Mouse (Mus musculus) CD4-positive helper T cell, adult 2 months (primary cell): ENCODE data around the gene Ly86.

Experiments used
- DNase-seq: peaks from one replicate; pipeline ENCODE4 v3.0.0-alpha.2; 2012; ENCODE audit warnings: low read depth, missing footprints, low spot score

The Ly86 gene

GRCm38 (mm10) chr13:37344909-37345772 is at the start of gene Ly86:
Gene Ly86, plus strand, starts transcription at chr13:37345208.
- DNase-seq = no peak

GRCm38 (mm10) chr13:37297886-37298285 is 47.1 kb upstream of the Ly86 start:
- DNase-seq = no peak

GRCm38 (mm10) chr13:37298856-37299255 is 46.2 kb upstream of the Ly86 start:
- DNase-seq = no peak

- no peak for DNase-seq
These were observed 42.1 kb upstream of the Ly86 start for GRCm38 (mm10) chr13:37302877-37303276.

GRCm38 (mm10) chr13:37308006-37308405 is 37.0 kb upstream of the Ly86 start:
- DNase-seq = peak; percentile 37

- no peak for DNase-seq
These were observed 35.7 kb upstream of the Ly86 start for GRCm38 (mm10) chr13:37309296-37309695.

GRCm38 (mm10) chr13:37310331-37310730 is 34.7 kb upstream of the Ly86 start:
- DNase-seq = peak; percentile 13

- DNase-seq = peak; percentile 10
These were observed 33.3 kb upstream of the Ly86 start for GRCm38 (mm10) chr13:37311555-37312221.

- peak; percentile 76 for DNase-seq
These were observed 32.6 kb upstream of the Ly86 start for GRCm38 (mm10) chr13:37312222-37312928.

- DNase-seq = no peak
These were observed 32.1 kb upstream of the Ly86 start for GRCm38 (mm10) chr13:37312951-37313350.

- DNase-seq = peak; percentile 69
These were observed 19.5 kb upstream of the Ly86 start for GRCm38 (mm10) chr13:37325504-37325903.

GRCm38 (mm10) chr13:37329747-37330146 is 15.3 kb upstream of the Ly86 start:
- no peak for DNase-seq

GRCm38 (mm10) chr13:37330971-37331370 is 14.0 kb upstream of the Ly86 start:
- DNase-seq = no peak

- no peak for DNase-seq
These were observed 12.0 kb upstream of the Ly86 start for GRCm38 (mm10) chr13:37332779-37333543.

- no peak for DNase-seq
These were observed 11.5 kb upstream of the Ly86 start for GRCm38 (mm10) chr13:37333544-37333870.

- no peak for DNase-seq
These were observed 7.7 kb upstream of the Ly86 start for GRCm38 (mm10) chr13:37337269-37337668.

- DNase-seq = no peak
These were observed 7.1 kb upstream of the Ly86 start for GRCm38 (mm10) chr13:37337871-37338270.

GRCm38 (mm10) chr13:37342804-37343203 is 2.2 kb upstream of the Ly86 start:
- DNase-seq = no peak

GRCm38 (mm10) chr13:37345823-37346222 is 815 bp downstream of the Ly86 start:
- DNase-seq = no peak

- no peak for DNase-seq
These were observed 3.0 kb downstream of the Ly86 start for GRCm38 (mm10) chr13:37347871-37348595.

- no peak for DNase-seq
These were observed 4.0 kb downstream of the Ly86 start for GRCm38 (mm10) chr13:37349051-37349450.
